Mouse (Mus musculus): ENCODE data around the gene Tifa.
"Not testable (repeated sequence)": the region's sequence is repeated elsewhere in the genome, so short reads cannot be mapped to it uniquely, and the experiment has no call there.

Tifa gene

DNA sequence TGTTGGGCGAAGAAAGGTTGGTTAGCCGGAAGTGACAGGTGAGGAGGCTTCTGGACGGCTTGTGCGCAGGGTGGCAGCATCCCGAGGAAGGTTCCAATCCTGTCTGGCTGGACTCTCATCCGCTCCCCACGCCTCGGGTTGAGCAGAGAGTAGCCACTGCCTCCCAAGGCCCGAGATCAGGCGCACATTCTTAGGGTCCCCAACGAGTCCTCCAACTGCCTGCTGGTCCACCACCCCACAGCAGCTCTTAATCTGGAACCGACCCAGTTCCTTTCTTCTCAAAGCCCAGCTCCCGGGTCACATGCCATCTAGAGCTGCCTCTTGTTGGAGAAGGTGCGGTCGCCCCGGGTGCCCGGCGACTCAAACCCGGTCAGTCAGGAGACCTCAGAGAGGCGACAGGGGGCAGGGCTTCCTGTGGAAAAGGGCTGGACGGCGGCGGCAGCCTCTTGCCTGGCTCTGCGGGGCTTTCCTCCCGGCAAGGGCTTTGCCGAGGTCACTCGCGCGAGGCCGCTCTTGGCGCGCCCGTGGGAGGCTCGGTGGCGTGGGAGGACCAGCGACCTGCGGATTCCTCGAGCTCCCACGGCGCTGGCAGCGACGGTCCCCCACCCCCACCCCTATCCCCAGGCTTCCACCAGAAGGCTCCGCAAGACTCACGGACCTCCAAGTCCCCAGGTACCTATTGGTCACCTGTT lies at the start of gene Tifa:
Tifa (plus strand) TSS at position 306 of the 692 bp plus-strand sequence.
- peak; percentile 51 for DNase-seq

DNA sequence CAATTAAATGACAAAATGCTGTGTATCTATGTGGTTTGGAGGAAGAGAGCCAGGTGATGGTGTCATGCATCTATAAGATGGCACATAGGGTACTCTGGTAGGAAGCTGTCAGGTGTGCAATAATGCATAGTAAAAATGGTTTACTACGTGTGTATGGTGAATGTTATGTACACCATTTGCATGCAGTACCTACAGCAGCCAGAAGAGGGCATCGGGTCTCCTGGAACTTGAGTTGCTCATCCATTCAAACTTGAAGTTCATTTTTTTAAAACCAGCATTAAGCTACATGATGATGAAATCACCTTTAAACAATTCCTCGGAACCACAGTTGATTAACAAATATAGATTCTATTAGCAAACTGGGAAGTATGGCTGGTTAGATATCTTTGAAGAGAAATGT lies 48.1 kb upstream of the Tifa start:
- DNase-seq: no peak

GRCm38 (mm10) chr3:127743614-127744365 lies 45.8 kb upstream of the Tifa start:
- DNase-seq: no peak

DNA sequence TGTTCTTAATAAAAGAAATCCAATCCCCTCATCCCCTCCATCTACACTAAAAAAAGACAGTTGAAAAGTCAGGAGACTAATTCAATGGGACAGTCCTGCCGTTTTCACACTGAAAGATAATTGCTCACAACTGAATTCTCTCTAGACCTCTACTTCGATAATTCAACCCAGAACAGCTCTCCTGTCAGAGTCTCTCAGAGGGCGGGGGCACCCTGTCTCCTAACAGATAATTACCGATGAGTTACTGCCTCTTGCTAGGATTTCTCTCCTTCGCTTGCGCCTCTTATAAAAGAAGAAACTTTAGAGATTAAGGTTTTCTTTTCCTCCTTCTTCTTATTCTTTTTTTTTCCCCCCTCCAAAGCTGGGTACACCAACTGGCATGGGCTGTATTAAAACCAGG lies 44.1 kb upstream of the Tifa start:
- no peak for DNase-seq

DNA sequence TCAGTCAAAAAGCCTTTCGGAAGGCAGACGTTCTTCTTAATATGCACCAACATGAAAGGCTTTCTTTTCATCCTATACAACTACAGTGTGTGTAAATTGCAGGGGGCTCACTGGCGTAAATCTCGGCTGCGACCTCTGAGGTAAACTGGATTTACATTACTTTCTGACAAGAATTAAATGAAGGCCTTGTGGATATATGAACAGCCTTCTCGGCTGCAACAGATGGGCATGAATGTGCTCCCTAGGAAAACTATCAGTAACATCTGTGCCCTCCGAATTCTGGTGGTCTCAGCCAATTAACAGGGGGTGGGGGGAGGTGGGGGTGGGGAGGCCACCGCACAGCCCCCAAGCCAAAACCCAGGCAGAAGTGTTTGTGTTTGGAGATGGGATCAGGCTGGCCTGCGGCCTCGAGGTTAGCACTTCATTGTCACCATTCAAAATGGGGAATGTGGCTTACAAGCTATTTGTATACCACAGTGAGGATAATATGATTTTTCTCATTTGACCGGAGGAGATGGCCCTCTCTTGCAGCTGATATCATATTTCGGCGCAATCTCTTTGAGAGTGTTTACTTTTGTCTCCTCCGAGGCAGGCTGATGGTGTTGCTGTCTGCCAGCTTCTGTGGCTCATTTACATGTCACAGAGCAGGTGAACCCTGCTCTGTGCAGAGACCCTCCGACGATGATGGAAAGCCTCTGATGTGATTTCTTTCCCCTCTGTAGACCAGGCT lies 43.5 kb upstream of the Tifa start:
- DNase-seq: no peak

GRCm38 (mm10) chr3:127748644-127749043 lies 41.0 kb upstream of the Tifa start:
- no peak for DNase-seq

GRCm38 (mm10) chr3:127749266-127749665 lies 40.3 kb upstream of the Tifa start:
- DNase-seq: no peak

- DNase-seq: no peak
Observed at GRCm38 (mm10) chr3:127749981-127750562, 39.5 kb upstream of the Tifa start.

DNA sequence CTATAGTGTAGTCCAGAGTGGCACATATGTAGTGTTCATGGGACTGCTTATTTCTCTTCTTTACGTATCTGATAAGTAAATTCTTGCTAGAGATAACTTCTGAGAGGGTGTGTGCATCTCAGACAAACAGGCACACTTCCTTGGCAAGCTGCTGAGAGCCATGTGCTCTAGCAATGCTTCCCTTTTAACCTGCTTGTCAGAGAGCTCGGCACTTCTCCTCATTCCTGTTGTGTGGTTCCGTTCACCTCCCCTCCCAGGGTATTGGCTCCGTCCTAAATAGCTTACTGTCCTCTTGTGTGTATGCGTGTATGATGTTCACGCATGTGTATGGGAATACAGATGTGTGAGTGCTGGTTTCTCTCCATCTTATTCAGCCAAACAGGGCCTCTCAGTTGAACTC lies 33.1 kb upstream of the Tifa start:
- no peak for DNase-seq

GRCm38 (mm10) chr3:127757886-127758301 lies 31.7 kb upstream of the Tifa start:
- no peak for DNase-seq

GRCm38 (mm10) chr3:127758806-127759205 lies 30.8 kb upstream of the Tifa start:
- no peak for DNase-seq

DNA sequence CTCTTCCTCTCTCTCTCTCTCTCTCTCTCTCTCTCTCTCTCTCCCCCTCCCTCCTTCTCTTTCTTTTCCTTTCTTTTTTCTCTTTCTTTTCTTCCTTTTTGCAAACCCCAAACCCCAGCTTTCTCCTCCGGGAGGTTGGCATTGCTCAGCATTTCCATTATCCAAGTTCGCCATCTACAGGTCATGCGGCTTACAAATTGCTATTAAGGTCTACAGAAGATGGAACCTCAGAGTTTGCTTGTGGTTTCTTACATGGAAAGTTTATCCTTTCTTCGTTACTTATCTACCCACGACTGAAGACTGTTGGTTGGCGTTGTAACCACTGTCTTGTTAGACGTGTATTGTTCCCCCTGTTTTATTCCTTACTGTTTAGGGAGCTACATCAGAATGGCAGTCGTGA lies 30.4 kb upstream of the Tifa start:
- DNase-seq: no peak

GRCm38 (mm10) chr3:127762403-127762802 lies 27.2 kb upstream of the Tifa start:
- no peak for DNase-seq

DNA sequence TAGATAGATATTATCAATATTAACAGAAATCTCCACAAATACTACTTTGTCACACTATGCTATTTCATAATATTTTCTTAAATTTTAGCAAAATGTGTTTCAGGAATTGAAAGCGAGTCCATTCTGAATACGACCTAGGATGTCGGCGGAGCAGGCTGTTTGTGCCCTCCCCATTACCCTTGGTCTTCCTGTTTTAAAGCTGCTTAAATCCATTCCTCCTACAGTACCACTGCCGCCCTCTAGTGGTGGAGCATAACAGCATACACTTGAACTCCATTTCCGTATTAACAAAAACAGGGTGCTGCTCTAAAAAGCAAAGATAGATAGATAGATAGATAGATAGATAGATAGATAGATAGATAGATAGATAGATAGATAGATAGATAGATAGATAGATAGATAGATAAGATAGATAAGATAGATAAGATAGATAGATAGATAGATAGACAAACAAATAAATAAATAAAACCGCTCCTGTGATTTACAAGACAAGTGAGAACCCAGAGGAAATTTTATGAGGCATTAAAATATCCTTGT lies 26.5 kb upstream of the Tifa start:
- peak; percentile 20 for DNase-seq

GRCm38 (mm10) chr3:127764541-127764940 lies 25.1 kb upstream of the Tifa start:
- DNase-seq: no peak

DNA sequence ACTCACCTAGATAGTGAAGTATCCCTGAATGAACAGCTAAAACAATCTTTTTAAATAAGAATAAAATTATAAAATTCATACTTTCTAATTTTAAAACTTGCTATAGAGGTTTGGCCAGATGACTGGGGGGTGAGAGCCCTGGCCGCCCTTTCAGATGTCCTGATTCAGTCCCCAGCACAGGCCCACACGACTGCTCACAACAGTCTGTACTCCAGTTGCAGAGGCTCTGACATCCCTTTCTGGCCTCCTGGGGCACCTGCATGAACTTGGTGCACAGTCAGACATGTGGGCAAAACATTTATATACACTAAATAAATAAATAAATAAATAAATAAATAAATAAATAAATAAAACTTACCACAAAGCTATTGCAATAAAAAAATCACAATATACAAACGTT lies 23.6 kb upstream of the Tifa start:
- DNase-seq: no peak

GRCm38 (mm10) chr3:127769146-127769545 lies 20.5 kb upstream of the Tifa start:
- no peak for DNase-seq

DNA sequence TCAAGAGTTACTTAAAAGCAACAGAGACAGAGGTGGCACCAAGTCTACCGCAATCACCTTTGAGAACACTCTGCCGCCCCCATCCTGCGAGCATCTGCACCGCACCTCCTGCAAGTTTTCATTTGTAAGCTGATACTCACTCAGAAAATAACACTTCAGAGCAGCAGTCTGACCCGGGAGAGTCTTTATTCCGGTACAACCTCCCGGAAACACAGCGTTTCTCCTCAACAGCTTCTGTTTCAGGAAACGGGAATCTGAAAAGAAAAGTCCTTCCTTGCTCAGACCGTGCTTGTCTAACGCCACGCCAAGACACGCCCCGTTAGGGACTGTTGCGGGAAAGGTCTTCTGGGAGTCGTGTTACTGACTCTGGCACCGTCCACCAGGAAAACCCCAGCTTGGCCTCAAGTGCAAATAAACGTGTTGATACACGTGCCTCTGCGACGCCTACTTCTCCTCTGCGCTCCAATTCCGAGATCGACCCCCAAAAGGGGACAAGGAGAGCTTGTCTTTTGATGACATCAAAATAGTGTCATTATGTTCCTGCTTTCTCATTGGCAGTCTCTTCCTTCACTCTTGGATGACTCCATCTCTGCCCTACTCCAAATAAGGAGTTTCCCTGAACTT lies 9.5 kb upstream of the Tifa start, which contains the start of gene Alpk1:
Alpk1 (minus strand) TSS at position 507 of the 624 bp plus-strand sequence.
- no peak for DNase-seq

DNA sequence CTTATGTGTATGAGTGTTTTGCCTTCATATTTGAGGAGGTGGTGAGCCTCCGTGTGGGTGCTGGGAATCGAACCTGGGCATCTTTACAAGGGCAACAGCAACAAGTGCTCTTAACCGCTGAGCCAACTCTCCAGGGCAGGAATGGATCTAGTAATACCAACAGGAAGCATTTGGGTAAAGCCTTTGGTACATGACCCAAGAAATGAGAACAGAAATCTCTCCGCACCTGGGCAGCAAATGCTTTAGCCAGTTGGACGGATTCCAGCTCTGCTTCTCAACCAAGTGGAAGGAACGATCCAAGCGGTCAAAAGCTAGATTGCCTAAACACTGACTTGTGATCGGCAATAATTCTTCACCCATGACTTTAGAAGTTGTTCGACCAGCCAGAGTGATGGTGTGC lies 8.7 kb upstream of the Tifa start:
- DNase-seq: no peak

GRCm38 (mm10) chr3:127782921-127783320 lies 6.7 kb upstream of the Tifa start:
- DNase-seq: no peak

GRCm38 (mm10) chr3:127783680-127784079 lies 5.9 kb upstream of the Tifa start:
- not testable (repeated sequence) for DNase-seq

DNA sequence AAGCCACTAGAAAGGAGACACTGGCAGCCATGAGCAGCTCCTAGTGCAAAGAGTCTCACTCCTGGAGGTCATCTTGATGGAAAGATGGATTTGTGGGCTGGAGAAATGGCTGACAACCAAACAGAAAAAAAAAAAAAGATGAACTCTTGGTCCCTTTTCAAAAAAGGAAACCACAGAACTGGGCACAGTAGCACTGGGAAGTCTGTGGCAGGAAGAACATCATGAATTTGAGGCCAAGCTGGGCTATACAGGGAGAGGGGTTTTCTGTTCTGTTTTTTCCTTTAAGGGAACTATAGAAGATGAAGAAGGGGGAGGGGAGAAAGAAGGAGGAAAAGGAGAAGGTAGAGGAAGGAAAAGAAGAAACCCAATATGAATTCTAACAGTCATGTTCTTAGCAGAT lies 2.6 kb upstream of the Tifa start:
- no peak for DNase-seq

GRCm38 (mm10) chr3:127788038-127788437 lies 1.6 kb upstream of the Tifa start:
- no peak for DNase-seq

All from cerebellum, adult 11-12 months (tissue).